In genomic region chr11:72816859-72817258, GRCm38 (mm10) we compare ENCODE assay signal across 18 mouse cellular contexts. TPM values are rescaled to one million over a fixed set of nuclear protein-coding genes. Genes with fewer than 3 reads are reported as not detected.
DNase-seq lines count a peak whose midpoint lies in the region; ATAC-seq and TF ChIP-seq lines count a peak whose summit lies in the region.
"Had no signal": no experiment of that assay in that cellular context is flagged by ENCODE, and none has a peak within 500 bp of the region (broad histone marks: within the 10 kb centered on the region; RNA-seq: fewer than 3 reads in every experiment).

No protein-coding gene starts in this region.

- no peak overlapping the region for H3K9ac ChIP-seq in CH12.LX (ENCODE audit: insufficient read depth, low read depth)
- no peak overlapping the region for H3K9ac ChIP-seq in midbrain, embryonic 14.5 days (replicated peaks; ENCODE audit: low read length)

- 93% methylated on average over 1 of the region's 1 CpGs for WGBS in midbrain, embryonic 14.5 days

- H3K9me3 ChIP-seq in CH12.LX (replicated peaks; ENCODE audit: low read length) = peaks cover 2% of the 10 kb centered on the region
- no peaks in the 10 kb centered on the region for H3K9me3 ChIP-seq in midbrain, embryonic 14.5 days (ENCODE audit: control insufficient read depth, low read length)
- H3K9me3 ChIP-seq: G1E had no signal

- no peak for TF ChIP-seq RAD21 in CH12.LX (IDR thresholded peaks at IDR 0.05; ENCODE audit: low read depth, low read length)

- DNase-seq in CH12.LX (ENCODE audit: extremely low read depth) = peak; percentile 28
- no peak for DNase-seq in midbrain, embryonic 14.5 days
- DNase-seq: adrenal gland, adult 2 months; adrenal gland, adult 8-10 months; adrenal gland, postnatal 10 days; adrenal gland, postnatal 14 days; adrenal gland, postnatal 25 days; adrenal gland, postnatal 36 days; B cell, adult 2 months; cerebellum, adult 11 months; cerebellum, adult 11-12 months; cerebellum, adult 18-20 months; cerebellum, adult 2 months; cerebellum, adult 8-10 months had no signal

- no peak overlapping the region for H3K4me3 ChIP-seq in CH12.LX (replicated peaks in 1 of 3; ENCODE audit: low read depth in 2 of 3, low read length in 2 of 3, poor library complexity in 1 of 3)
- no peak overlapping the region for H3K4me3 ChIP-seq in midbrain, embryonic 14.5 days (replicated peaks; ENCODE audit: low read depth, low read length)

- peak; percentile 69 for TF ChIP-seq EP300 in CH12.LX (IDR thresholded peaks at IDR 0.05; ENCODE audit: low read length)

- no peak overlapping the region for H3K27ac ChIP-seq in CH12.LX (ENCODE audit: insufficient read depth, low read depth)
- no peak overlapping the region for H3K27ac ChIP-seq in midbrain, embryonic 14.5 days (replicated peaks; ENCODE audit: low read depth, low read length)

- peaks cover 20 to 38% of the 10 kb centered on the region in 2 experiments for H3K36me3 ChIP-seq in CH12.LX (replicated peaks in 1 of 2; ENCODE audit: control insufficient read depth in 1 of 2, insufficient read depth in 1 of 2, low read length in 1 of 2)
- peaks cover 33% of the 10 kb centered on the region; the same call in 1 of the 2 replicates for H3K36me3 ChIP-seq in midbrain, embryonic 14.5 days (ENCODE audit: control insufficient read depth, insufficient read depth, low read length)

- dilution Hi-C loops in CH12.LX (cut with MboI; ENCODE audit: extremely low pct_ligation_motif_present, extremely low pct_unique_long_range_greater_than_20kb, low sequenced_read_pairs) = no loop called here

- peak overlapping the region; percentile 42; the same call in 1 of the 2 replicates for H3K4me2 ChIP-seq in CH12.LX (ENCODE audit: insufficient read depth, low read depth, poor library complexity, severe bottlenecking)
- no peak overlapping the region for H3K4me2 ChIP-seq in midbrain, embryonic 14.5 days (ENCODE audit: low read length)

- TF ChIP-seq POLR2A in CH12.LX (IDR thresholded peaks at IDR 0.05; ENCODE audit: low read depth, low read length) = no peak

- TF ChIP-seq CTCF in CH12.LX (conservative IDR thresholded peaks at IDR 0.05 in 1 of 2, IDR thresholded peaks at IDR 0.05 in 1 of 2; ENCODE audit: low read depth in 2 of 2, low read length in 2 of 2) = no peak

- ATAC-seq in midbrain, embryonic 14.5 days (ENCODE audit: low FRiP score, low TSS enrichment) = no peak
- ATAC-seq: activated CD4-positive, CD25-positive, alpha-beta regulatory T cell, adult 4 months; CD4-positive, CD25-positive, alpha-beta regulatory T cell, adult 4 months; Patski had no signal

- H3K4me1 ChIP-seq in CH12.LX (ENCODE audit: control insufficient read depth in 1 of 2, insufficient read depth in 2 of 2) = peaks cover 10 to 36% of the 10 kb centered on the region in 2 experiments
- H3K4me1 ChIP-seq in midbrain, embryonic 14.5 days (ENCODE audit: control insufficient read depth, insufficient read depth, low read length) = no peaks in the 10 kb centered on the region

- H3K79me2 ChIP-seq in CH12.LX (replicated peaks; ENCODE audit: control insufficient read depth, extremely low read depth, insufficient read depth, poor library complexity, severe bottlenecking) = peaks cover 2% of the 10 kb centered on the region; the same call in 1 of the 2 replicates

- no peaks in the 10 kb centered on the region for H3K27me3 ChIP-seq in CH12.LX (replicated peaks)
- H3K27me3 ChIP-seq in midbrain, embryonic 14.5 days (ENCODE audit: control insufficient read depth, insufficient read depth, low read length) = no peaks in the 10 kb centered on the region
- H3K27me3 ChIP-seq: Patski had no signal

- in situ Hi-C loops in CH12.LX (cut with MboI; ENCODE audit: low pct_ligation_motif_present, low pct_unique_long_range_greater_than_20kb, low sequenced_read_pairs) = no loop called here

TF ChIP-seq in CH12.LX, 34 proteins besides CTCF, POLR2A, EP300 and RAD21:
- TF ChIP-seq MYC (IDR thresholded peaks at IDR 0.05; ENCODE audit: low read depth, low read length) = no peak
- 0 out of 2 replicates have a peak, but pooled peaks have one; percentile 33 for TF ChIP-seq RCOR1 (conservative IDR thresholded peaks at IDR 0.05; ENCODE audit: low read depth, low read length)
- TF ChIP-seq ETS1 (conservative IDR thresholded peaks at IDR 0.05; ENCODE audit: low read depth, low read length) = 0 out of 2 replicates have a peak, but pooled peaks have one; percentile 44
- TF ChIP-seq USF1 (IDR thresholded peaks at IDR 0.05; ENCODE audit: low read depth, low read length) = no peak
- TF ChIP-seq JUN (IDR thresholded peaks at IDR 0.05; ENCODE audit: insufficient read depth, low read depth, low read length) = no peak
- TF ChIP-seq SIN3A (IDR thresholded peaks at IDR 0.05; ENCODE audit: low read length) = 0 out of 2 replicates have a peak, but pooled peaks have one; percentile 56
- TF ChIP-seq JUND (conservative IDR thresholded peaks at IDR 0.05; ENCODE audit: low read depth, low read length) = peak; percentile 6; the same call in 1 of the 2 replicates
- peak; percentile 57; the same call in 1 of the 2 replicates for TF ChIP-seq IRF4 (IDR thresholded peaks at IDR 0.05; ENCODE audit: low read depth, low read length)
- no peak; the same call in 1 of the 2 replicates for TF ChIP-seq MXI1 (IDR thresholded peaks at IDR 0.05; ENCODE audit: low read depth, low read length)
- peak; percentile 59 for TF ChIP-seq TCF12 (IDR thresholded peaks at IDR 0.05; ENCODE audit: low read depth, low read length)
- peak; percentile 54; the same call in 1 of the 2 replicates for TF ChIP-seq BHLHE40 (IDR thresholded peaks at IDR 0.05; ENCODE audit: low read depth, low read length)
- no peak for TF ChIP-seq UBTF (IDR thresholded peaks at IDR 0.05; ENCODE audit: low read depth, low read length)

RNA-seq across cellular contexts. Expression of gene Zzef1, which starts 20.8 kb away (rescaled TPM):
- total RNA-seq in CH12.LX (2012; rRNA removed) (16.8 and 17.4 TPM in 2 replicates), CH12.LX (2014; rRNA removed) (9.4 and 10.5 TPM in 2 replicates)
- polyA plus RNA-seq in CH12.LX (2012; ENCODE audit: insufficient read length, low read depth) = 17.1 and 20.8 TPM in 2 replicates
- polyA plus RNA-seq in midbrain, embryonic 14.5 days (2014; fragmentation: Nextera tagmentation; extraction: Ambion mirVana) = 18.0 and 19.8 TPM in 2 replicates

RNA-seq across cellular contexts. Expression of gene Cyb5d2, which starts 20.9 kb away (rescaled TPM):
- total RNA-seq in CH12.LX (2012; rRNA removed) (3.9 and 4.6 TPM in 2 replicates), CH12.LX (2014; rRNA removed) (3.2 and 3.9 TPM in 2 replicates)
- polyA plus RNA-seq in CH12.LX (2012; ENCODE audit: insufficient read length, low read depth) = 2.4 and 2.8 TPM in 2 replicates
- polyA plus RNA-seq in midbrain, embryonic 14.5 days (2014; fragmentation: Nextera tagmentation; extraction: Ambion mirVana) = 5.7 and 6.7 TPM in 2 replicates
